Mouse (Mus musculus) A20 (cell line): Measurements from ENCODE around the gene Apoa1.

Source experiments
- DNase-seq: peaks from one replicate; pipeline ENCODE4 v3.0.0-alpha.2; 2011; ENCODE audit warnings: low read depth, low spot score

Gene Apoa1

DNA sequence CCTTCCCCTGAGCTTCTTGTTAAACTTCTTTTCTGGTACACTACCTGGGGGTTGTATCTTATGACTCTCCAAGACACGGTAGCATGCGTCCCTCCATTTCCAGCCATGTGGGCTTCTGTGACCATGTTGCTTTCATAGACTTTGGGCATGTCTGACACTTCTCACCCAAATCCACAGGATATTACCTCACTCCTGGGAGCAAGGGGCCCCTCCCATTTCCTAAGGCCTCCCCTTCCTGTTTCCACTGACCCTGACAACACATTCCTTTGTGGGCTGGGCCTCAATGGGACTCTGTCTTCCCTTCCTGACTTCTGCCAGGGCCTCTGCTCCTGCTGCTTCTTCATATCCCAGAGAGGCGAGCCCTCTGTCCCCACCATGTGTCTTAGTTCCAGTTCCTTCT is 29.2 kb downstream of the Apoa1 start:
- DNase-seq: no peak

DNA sequence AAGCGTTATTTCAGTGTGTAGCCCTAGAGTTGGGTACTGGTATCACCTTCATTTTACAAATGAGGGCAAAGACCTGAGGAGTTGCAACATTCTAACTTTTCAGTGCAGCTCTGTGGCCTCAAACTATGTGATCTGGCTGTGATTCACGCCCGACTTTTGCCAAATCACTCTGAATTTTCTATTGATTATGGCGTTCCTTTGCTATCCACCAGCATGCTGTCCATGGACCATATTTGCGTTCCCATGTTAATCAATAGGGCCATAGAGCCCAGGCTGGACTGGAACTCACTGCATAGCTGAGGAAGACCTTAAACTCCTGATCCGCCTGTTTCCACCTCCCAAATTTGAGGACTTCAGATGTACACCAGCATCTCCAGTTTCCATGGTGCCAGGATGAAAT is 30.7 kb downstream of the Apoa1 start:
- no peak for DNase-seq

DNA sequence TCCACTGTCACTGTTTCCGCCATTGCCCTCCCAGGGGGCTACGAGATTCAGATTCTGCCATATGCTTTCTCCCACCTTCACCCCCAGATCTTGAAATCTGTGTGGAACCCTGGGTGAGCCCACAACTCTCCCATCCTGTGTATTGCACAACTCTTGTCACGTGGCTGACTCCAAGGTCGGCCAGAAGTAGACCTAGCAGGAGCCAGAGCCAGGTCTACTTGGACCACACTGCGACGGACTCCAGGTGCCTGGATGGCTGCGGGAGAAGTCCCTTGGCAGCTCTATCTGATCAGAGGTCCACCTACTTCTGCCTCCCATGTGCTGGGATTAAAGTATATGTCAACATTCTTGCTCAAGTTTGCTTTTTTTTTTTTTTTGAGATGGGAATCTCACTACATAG is 32.8 kb downstream of the Apoa1 start:
- DNase-seq: no peak

DNA sequence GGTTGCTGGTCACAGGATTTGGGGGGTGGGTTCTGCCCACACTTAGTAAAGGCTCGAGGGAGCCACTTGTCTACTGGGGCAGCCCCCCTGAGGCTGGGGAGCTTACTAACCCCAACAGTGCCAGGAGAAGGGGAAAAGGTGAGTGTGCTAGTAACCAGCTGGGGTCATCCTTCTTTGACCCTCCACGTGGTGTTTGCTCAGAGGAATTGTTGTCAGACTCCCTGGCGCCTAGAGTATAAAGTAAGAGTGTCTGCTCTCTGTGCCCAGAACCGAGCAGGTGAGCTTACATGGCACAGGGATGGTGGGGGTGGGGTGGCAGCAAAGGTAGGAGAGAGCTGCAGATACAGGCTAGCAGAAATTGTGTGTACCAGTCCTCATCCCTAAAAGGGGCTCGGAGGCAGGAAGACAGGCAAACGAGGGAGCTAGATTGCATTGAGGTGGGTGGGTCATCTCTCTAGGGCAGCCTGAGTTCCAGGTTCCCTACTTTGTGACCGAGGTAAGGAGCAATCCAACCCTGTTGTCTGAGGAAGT is 40.0 kb downstream of the Apoa1 start, which contains the start of gene Apoa5:
Gene Apoa5, plus strand, starts transcription at position 291 of the 531 bp plus-strand sequence.
- no peak for DNase-seq

DNA sequence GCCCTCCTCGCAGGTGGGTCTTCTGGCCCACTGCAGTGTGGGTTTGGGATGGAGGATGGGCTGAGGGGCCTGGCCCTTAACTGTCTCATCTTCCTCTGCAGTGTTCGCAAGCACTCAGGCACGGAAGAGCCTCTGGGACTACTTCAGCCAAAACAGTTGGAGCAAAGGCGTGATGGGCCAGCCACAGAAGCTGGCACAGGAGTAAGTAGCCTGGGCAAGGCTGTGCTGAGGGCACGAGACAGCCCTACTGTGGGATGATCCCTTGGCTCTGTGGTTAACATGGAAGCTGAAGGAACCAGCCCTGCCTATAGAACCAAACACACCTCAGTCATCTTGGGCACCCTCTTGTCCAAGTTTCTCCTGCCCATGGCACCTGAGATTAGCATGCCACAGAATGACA is 40.7 kb downstream of the Apoa1 start:
- DNase-seq: no peak

DNA sequence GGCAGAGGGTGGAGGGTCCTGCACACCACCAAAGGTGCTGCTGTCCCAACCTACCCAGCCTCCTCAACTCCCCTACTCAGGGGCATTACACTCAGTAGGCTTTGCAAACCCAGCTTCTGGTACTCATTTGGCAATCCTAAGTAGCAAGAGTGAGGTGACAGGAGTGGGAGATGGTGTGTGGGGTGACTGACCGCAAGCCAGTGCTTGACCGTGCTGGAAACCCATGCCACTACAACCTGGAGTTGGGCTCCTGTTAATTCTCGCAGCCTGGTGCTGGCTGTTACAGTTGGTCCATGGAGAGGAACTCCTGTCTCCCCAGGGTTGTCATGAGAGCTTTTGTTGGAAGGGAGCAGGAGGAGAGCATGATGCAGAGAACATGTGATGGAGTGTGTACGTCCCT is 42.4 kb downstream of the Apoa1 start:
- no peak for DNase-seq

DNA sequence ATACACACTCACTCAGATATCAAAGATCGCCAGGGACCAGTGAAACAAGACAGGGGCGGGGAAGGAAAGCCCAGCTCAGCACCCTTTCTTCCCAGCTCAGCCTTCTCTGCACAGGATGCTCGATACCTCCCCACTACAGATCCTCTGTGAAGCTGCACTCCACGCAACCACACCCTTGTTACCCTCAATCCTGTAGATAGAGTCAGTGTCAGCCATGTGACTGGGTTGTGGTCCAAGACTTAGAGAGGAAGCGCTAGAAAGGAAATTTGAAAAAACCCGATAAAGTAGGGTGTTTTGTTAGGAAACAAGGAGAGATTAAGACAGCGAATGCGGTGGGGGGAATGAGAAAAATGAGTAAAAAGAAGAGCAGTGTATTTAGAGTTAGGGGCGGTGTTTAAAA is 43.7 kb downstream of the Apoa1 start:
- no peak for DNase-seq

DNA sequence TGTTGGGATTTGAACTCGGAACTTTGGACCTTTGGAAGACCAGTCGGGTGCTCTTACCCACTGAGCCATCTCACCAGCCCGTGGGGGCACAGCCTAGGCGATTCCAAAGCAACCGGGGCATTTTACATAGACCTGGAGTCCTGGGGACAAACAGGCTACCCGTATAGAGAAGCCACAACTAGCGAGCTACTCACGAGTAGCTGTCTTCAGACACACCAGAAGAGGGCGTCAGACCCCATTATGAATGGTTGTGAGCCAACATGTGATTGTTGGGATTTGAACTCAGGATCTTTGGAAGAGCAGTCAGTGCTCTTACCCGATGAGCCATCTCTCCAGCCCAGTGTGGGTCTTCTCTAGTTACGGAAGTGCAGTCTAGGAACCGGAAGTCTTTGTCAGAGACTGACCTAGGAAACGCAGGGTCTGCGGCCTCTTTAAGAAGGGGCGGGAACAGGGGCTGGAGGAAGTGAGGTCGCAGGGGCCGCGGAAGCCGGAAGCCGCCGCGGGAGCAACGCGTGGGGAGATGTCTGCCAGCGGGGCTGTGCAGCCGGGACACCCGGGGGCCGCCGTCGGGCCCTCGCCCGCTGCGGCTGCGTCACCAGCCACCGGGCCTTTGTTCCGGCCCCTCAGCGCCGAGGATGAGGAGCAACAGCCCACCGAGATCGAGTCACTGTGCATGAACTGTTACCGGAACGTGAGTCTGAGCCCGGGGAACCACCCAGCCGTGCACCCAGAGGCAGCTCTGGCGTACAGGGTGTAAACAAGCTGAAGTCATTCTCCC is 44.5 kb downstream of the Apoa1 start, which contains the start of gene Zpr1:
Gene Zpr1, plus strand, starts transcription at position 388 of the 778 bp plus-strand sequence.
- peak; percentile 95 for DNase-seq

DNA sequence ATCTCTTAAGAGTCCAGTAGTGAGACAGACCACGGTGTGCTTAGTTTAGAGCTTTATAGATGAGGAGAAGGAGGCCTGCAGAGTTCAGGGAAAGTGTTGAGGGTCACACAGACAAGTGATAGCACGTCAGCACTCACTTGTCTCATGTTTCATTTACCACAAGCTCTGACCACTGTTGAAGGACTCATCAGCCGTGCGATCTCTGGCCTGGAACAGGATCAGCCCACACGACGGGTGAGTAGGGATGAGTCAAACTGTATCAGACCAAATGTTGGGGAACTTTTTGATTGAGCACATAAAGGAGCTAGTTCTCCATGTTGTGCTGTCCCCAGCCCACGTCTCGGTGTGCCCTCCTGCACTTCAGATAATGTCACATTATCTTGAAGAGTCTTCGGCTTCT is 46.1 kb downstream of the Apoa1 start:
- DNase-seq: no peak
